Mouse (Mus musculus) thymus, postnatal 10 days (tissue): Measurements from ENCODE around the gene Ifne.

Experiments
- DNase-seq, 2 experiments: peaks; one replicate each; pipeline ENCODE4 v3.0.0; 2021; ENCODE audit warnings: low spot score in 2 of 2

Gene Ifne

DNA sequence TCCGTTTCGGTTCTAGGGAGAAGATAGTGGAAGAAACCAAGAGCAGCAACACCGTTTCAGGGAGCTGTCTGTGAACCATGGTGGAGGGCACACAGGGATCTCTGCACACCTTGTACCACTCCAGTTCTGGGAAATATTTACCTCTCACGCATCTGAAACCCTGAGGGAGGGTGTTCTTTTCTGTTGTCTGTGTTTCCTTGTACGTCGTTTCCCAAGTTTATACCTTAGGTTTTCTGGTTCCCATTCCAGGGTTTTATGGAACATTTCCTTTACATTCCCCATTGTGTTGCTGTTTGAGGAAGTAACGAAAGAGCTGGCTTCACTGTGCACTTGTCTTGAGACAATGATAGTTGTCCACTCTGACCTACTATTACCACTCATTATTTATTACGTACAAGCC is at the start of gene Ifne:
Gene Ifne, minus strand, starts transcription at position 101 of the 400 bp plus-strand sequence.
- no peak for DNase-seq

DNA sequence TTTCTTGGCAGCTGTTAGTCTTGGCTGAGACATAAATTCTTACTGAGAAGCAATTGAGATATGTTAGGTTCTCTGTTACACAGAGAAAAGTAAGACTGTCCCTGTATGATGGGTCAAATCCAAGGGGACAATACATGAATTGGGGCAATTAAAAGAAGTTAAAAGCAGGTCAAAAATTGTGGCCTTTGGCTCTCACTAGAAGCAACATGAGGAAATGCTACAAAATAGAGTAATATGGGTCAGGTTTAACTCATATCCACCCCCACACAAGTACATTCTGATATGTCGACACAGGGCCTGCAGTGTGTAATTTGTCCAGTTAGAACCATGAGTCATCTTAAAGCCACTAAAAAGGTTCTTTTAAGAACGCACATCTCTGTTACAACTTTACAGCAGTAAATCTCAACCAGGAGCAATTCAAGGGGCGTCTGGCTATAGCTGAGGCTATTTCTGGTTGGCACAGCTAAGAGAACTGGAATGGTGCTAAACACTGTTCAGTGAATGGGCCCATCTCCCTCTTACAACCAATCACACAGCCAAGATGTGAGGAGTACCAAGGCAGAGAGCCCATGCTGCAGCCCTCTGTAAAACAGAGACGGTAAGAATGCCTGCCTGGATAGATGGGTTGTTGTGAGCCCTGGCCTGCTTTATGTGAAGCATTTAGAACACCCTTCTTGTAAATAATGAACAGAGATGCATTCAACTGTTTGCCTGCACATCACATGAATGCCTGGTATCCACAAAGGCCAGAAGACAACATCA is 48.5 kb upstream of the Ifne start:
- no peak for DNase-seq

DNA sequence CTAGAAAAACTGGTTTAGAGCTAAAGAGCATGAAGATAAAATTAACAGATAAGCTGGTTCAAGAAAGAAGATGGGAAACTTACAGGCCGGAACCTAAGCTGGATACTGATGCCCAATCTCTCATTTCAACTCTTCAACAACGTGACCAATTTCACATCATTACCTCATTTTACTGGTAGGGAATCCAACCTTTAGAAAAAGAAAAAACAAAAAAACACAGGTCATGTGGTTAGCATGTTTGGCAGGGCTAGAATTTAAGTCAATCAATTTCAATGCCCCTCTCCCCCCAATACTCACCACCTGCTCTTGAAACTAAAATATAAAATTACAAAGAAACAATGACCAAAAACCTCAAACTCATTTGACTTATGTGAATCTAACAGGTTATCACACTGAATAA is 47.8 kb upstream of the Ifne start:
- no peak for DNase-seq

DNA sequence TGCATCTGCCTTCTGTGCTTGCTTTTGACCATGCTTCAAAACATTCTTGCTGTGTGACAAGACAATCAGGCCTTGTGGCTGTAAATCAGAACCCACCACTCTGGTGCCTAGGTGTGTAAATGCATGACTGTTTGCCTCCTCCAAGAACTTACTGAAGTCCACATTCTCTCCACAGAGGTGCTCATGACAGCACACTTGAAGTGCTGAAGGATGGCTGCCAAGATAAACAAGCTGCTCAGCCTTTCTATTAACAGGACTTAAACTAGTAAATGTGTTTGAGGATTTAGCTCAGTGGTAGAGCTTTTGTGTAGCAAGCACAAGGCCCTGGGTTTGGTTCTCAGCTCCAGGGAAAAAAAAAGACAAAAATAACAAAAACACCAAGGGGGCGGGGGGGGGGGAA is 46.6 kb upstream of the Ifne start:
- no peak for DNase-seq

DNA sequence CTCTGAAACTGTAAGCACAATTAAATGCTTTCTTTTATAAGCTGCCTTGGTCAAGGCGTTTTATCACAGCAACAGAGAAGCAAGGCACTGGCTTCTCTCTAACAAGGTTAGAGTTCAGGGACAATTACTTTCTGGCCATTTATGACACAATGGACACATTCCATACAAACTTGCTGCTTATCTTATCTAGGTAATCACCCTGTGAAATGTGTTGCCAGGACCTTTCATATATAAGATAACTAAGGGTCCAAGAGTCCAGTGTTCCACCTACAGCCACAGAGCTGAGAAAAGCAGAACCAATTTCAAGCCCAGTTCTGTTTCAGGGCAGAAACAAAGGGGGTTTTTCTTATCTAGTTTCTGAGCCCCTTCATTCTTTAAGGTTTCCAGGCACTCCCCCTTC is 46.1 kb upstream of the Ifne start:
- no peak for DNase-seq

DNA sequence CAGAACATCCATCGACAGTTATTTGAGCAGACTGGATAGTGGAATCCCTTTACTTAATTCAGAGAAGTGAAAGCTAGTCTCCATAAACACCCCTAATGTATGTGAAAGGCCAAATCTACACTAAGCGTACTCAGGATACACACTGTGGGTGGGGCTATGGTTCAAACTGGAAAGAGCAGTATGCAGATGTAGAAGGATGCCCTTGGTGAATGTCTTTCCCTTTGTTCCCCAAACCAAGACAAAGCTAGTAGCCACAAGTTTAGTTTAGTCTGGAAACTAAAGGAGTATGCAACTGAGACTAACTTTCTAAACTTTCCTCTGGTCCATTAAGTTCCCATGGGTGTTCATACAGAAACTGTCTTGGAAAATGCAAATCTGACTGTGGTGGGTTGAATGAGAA is 45.5 kb upstream of the Ifne start:
- DNase-seq: no peak

DNA sequence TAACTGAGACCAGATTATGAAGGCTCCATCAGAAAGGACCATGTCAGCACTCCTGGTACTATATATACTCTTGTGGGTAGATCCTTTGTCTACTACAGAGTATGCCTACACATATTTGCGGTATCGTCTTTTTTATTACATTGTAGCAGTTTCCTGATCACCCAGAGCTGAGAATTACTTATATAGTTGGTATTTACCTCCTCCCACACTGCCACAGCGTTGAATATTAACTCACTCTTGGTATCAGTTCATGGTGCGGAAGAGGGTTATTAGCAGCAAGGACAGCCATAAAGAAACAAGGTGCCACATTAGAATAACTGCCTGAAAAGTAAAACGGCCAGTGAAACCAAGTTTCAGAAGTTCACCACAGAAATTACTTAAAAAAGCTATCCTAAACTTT is 41.3 kb upstream of the Ifne start:
- DNase-seq: no peak

DNA sequence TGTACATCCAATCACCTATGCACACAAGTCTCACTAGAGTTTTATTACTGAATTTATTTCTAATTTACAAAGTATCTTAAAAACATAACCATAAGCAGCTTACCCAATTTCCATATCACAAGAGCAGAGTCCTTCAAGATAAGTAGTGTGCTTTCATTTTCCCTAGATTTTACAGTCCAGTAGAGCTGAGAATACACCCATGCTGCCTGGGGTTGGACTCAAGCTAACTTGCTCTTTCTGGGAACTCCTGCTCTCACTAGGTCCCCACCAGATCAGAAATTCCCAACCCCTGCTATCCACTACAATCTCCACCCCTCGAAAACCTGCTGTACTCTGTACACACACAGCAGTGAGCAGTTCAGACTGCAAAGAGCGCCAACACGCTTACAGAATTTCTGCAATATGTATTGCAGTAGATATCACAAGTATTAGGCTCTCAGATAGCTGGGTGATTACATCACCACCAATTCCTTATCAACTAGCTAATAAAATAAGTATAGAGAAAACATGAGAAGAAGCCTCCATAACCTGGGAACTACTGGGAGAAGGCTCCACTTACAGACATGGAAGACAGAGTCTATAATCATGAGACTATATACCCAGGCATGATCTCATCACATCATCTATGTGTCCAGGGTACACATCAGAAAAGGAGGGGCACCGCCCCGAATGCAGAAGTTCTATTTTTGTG is 37.9 kb upstream of the Ifne start:
- DNase-seq: no peak

DNA sequence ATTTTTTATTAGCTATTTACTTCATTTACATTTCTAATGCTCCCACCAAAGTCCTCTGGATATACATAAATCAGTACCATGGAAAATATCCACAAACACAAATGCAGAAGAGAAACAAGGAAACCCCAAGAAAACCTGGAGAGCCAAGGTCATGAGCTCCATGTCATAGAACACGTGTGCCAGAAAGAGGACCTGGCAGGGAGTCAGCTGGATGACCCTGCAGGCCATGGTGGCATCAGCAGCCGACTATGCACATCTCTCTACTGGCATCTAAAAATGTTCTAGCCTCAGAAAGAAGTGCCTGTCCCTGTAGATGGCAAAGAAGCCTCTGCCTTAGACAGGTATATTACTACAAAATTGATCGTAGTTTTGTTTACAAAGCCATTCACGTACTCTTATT is 36.3 kb upstream of the Ifne start:
- no peak for DNase-seq

DNA sequence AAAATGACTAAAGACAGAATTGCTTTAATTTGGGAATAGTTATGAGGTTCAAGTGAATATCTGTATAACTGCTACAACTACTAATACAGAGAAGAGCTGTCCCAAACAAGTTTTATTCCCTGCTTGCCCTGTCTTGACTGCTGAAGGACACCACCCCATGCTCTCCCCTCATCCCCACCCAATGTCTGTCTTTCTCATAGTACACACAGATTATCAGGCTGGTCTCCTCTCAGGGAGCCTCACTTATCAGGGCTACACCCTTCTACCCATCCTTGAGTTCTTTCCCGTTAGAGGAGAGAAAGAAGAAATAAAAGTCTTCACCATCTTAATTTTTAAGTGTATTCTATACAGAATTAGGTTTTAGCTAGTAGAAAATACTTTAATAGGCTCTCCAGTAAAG is 34.0 kb upstream of the Ifne start:
- no peak for DNase-seq

DNA sequence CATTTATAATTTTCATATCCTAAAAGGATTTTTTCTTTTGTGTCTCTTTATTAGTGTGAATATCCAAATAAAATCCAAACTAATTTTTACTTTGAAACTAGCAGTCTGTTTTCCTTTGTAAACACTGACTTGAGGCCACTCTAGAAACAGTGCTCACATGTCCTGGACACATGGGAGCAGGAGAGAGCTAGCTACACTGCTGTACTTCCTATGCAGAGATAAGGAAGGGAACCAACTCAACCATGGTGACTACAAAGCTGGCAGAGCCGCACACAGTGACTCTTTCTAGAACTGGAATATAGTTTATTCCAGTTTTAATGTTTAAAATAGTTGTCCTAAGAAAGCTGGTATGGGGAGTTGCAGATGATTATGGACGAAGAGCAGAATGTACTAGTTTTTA is 32.9 kb upstream of the Ifne start:
- DNase-seq: no peak

DNA sequence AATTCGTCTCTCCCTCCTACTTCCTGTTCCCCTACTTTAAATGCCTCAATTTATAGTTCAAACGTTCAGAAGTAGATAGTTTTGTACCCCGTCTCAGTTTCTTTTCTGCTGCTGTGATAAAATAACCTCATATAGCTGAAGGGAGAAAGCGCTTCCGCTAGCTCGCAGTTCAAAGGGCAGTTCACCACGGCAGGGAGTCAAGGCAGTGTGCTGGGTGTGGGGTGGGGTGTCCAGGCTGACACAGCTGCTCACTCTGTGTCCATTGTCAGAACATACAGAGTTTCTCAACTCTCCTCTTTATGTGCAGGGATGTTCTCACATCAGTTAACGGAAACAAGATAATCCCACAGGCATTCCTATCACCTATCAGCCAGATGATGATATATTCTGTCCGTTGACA is 32.2 kb upstream of the Ifne start:
- DNase-seq: no peak

DNA sequence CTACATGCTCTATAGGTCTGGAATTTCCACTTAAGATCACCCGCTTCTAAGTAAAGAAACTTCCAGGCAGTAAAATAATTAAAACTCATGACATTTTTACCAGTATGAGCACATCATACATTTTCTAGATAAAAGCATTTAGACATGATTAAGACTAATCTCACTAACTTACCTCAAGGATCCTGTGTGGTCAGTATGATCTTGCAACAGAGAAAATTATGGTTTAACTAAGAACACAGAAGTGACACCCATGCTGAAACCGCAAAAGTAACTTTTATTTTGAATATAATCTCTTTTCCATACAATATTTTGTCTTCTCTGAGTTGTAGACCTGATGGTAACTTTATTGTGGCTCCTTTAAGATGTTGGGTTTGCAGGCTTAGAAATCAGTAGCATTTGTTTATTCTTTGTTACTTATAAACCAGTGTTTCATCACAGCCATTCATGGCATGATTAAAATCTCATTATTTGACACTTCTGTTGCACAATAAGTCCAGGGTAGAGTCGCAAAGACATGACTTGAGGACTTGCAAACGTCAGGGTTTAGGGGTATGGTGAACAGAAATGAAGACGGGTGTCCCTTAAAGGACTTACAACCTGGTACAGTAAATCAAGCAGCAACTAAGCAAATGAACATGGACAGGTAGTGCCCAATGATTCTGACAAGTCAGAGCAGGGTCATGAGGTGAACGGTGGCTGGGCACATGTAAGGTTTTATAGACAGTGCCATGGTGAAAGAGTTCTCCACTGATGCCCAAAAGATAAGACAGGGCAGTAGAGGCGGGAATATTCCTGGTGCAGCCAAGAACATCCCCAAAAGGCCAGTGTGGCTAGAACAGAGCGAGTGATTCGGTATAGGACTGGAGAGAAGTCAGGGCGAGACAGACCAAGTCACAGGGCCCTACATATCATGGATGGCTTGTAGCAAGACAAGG is 29.9 kb upstream of the Ifne start:
- DNase-seq: no peak

DNA sequence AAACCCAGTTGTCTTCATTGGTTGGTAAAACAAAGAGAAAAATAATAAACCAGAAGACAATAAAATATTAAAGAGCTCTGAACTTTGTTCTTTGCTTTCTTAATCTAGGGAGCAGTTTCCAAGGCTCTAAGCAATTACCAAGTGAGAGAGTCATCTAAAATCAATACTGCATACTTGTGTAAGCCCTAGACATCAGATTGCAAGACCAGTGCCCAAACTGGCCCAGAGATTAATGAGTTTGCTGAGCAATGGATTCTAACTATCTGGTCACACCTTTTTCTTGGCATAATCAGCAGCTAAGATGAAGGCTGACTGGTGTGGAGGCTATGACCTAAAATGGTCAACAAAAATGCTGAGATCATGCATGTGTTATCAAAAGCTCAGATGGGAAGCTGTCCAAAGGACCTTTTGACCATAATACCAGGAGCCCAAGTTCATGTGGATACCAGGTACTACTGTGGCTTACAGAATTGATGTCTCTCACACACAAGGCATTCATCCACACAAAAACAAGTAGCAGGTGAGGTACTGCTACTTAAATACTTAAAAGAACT is 13.3 kb upstream of the Ifne start:
- no peak for DNase-seq

DNA sequence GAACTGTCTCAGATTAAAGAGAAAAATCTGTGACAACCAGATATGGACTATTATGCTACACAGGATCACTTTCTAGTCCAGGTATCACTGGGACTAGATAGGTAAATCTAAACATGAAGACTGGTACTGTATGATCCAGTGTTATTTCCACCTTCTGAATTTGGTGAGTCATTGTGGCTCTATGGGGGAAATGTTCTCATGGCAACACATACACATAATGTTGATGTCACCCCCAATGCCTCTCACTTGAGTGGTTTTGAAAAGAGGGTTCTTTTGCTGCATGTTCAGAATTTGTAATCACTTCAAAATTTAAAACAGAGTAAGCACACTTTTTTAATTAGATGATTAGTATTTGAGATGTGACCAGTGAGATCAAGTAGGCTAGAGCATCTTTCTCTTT is 8.2 kb upstream of the Ifne start:
- DNase-seq: no peak

DNA sequence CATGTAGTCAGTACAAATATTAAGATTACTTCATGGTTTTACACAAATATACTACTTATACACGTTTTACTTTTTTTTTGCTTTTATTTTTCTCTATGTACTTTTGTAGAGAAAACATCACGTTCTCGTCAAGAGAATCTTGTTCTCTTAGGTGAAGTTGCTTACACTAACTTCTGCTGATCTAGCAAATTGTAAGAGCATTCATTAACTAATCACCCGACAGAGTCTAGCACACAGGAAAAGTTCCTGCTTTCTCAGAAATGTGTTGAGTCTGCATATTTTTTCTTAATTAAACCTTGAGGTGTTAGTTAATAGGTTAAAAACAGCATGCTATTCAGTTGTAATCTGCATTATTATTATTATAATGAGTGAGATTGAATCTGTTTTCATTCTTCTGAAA is 1.2 kb downstream of the Ifne start:
- no peak for DNase-seq

DNA sequence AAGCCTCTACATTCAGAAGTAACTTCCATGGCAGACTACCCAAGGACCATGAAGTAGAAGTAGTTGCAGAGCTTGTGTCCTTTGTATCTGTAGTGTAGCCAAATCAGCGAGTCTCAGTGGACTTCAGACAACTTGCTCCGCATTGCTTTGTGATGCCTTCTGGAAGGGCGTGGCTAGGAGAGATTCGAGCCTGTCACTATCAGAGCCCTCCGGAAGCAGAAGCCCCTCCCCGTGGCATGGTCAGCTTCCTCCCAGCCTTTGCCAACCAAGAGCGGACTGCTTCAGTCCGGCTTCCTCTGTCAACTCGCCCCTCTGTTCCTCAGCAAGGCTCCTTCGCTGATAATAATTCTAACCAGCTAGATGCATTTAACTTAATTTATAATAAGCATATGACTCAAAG is 1.8 kb downstream of the Ifne start:
- no peak for DNase-seq

DNA sequence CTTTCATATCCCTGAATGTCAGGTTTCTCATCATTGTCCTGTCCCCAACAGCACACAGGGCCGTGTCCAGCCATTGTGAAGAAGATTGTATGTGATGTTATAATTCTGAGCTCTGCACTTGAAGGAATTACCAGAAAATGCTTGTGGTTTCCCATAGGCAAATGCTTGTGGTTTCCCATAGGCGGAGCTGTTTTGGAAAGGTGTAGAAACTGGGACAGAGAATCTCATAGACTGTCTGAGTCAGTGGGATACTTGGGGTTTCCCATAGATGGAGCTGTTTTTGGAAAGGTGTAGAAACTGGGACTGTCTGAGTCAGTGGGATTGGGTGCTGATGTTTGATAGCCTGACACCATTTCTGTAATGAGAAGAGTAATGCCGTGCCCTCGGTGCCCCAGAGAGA is 3.5 kb downstream of the Ifne start:
- no peak for DNase-seq

DNA sequence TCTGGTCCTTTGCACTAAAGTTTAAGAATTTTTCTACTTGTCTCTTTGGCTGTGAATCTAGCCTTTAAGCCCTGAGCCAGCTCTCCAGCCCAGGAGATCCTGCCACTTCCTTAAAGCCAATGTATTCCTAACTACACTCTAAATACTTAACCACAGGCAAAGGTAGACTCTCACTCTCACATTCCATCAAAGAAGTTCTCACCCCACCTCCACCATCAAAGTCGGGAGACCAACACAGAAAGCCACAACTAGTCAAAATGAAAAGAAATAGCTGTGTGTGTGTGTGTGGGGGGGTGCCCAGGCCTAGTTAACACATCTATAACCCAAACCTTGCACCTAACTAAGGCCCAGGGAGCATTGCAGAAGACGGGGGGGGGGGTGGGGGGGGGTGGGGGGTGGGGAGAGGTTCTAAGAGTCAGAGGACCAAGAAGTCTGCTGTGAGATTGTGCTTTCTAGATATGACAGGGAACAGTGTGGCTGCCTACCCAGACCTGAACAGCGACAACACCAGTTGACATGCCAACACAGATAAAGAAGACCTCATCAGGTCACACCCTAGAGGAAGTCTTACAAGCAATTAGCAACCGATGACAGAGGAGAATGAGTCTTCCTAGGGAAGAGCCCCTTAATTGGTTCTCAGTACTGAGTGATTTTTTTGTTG is 4.4 kb downstream of the Ifne start:
- DNase-seq: no peak

DNA sequence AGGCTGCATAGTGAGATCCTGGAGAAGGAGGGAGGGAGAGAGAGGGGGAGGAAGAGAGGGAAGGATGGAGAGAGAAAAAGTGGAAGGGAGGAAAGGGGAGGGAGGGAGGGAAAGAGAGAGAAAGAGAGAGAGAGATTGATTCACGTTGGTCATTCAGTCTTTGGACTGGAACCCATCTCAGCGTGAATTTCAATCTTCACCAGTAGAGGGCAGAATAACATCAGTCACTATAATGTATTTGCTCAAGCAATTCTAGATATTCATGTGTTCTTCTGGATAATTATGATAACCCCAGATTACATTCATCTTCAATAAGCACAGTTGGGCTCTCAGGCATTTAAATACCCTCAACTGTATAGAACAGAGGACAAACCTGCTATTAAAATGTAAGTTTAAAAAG is 7.3 kb downstream of the Ifne start:
- DNase-seq: peak in 1 of 2 experiments; percentile 48
